Mouse (Mus musculus) midbrain, embryonic 14.5 days (tissue): ENCODE results near the gene Acoxl. TPM values are rescaled to one million over a fixed set of nuclear protein-coding genes. Genes with fewer than 3 reads are reported as not detected.
A peak's percentile ranks its signal among the peaks of the same experiment; 100 is the strongest.

ENCODE experiments used
- ATAC-seq: fragments of 200-750 bp; cut with Nextera tagmentation; 2 replicates; pipeline ENCODE4 v1.8.0; 2017; ENCODE audit warnings: moderate number of reproducible peaks, moderate library complexity; ENCODE audit not compliant: low FRiP score, low TSS enrichment
- DNase-seq: peaks from one replicate; pipeline ENCODE4 v3.0.0-alpha.2; 2015
- H3K27ac ChIP-seq: fragments of 300-500 bp; sonication (generic); replicated peaks from 2 replicates; pipeline ENCODE4 v1.5.1; 2014; ENCODE audit warnings: mild to moderate bottlenecking, low read depth, low read length, moderate library complexity
- H3K27me3 ChIP-seq: fragments of 300-500 bp; sonication (generic); 2 replicates; pipeline ENCODE4 v1.6.1; 2014; ENCODE audit warnings: low read length, control low read depth, mixed read lengths; ENCODE audit not compliant: control insufficient read depth, insufficient read depth
- H3K36me3 ChIP-seq: fragments of 300-500 bp; sonication (generic); 2 replicates; pipeline ENCODE4 v1.6.1; 2014; ENCODE audit warnings: low read length, control low read depth; ENCODE audit not compliant: control insufficient read depth, insufficient read depth
- H3K4me1 ChIP-seq: fragments of 300-500 bp; sonication (generic); 2 replicates; pipeline ENCODE4 v1.6.1; 2014; ENCODE audit warnings: mild to moderate bottlenecking, antibody characterized with exemption, low read length, control low read depth; ENCODE audit not compliant: control insufficient read depth, insufficient read depth
- H3K4me2 ChIP-seq: fragments of 300-500 bp; sonication (generic); 2 replicates; pipeline ENCODE4 v1.6.1; 2014; ENCODE audit warnings: mild to moderate bottlenecking, low read length, moderate library complexity
- H3K4me3 ChIP-seq: fragments of 300-500 bp; sonication (generic); replicated peaks from 2 replicates; pipeline ENCODE4 v1.5.1; 2014; ENCODE audit warnings: low read depth, low read length
- H3K9ac ChIP-seq: fragments of 300-500 bp; sonication (generic); replicated peaks from 2 replicates; pipeline ENCODE4 v1.6.1; 2014; ENCODE audit warnings: mild to moderate bottlenecking, low read length, moderate library complexity
- H3K9me3 ChIP-seq: fragments of 300-500 bp; sonication (generic); 2 replicates; pipeline ENCODE4 v1.6.1; 2016; ENCODE audit warnings: low read length, control low read depth, mixed read lengths; ENCODE audit not compliant: control insufficient read depth
- WGBS: fragments of 180-500 bp; shearing (Covaris S2); extraction: QIAGEN DNeasy Blood & Tissue Kit; methylation state at CpG from one replicate; pipeline ENCODE4 v1.1.7; 2014; 5-methylcytosine and 5-hydroxymethylcytosine counted together
- polyA plus RNA-seq: library from polyadenylated mRNA; unstranded; fragments of >200 nt; fragmentation: Nextera tagmentation; extraction: Ambion mirVana; gene quantifications from 2 replicates; pipeline ENCODE4 v1.2.1, GENCODE M21; 2014

The Acoxl gene
- polyA plus RNA-seq, 1 experiment from 2014 or later, result 0.24 TPM

- no peaks in the 10 kb centered on the region for H3K9me3 ChIP-seq
- 0 out of 2 replicates have a peak, but pooled peaks cover 8% of the 10 kb centered on the region for H3K36me3 ChIP-seq
- no peak overlapping the region for H3K4me3 ChIP-seq
- peak; percentile 58 for DNase-seq
- peak overlapping the region; percentile 62; the same call in 1 of the 2 replicates for H3K27ac ChIP-seq
- H3K9ac ChIP-seq, result no peak overlapping the region; the same call in 1 of the 2 replicates
- WGBS, result 58% methylated on average over 8 of the region's 8 CpGs
- peaks cover 21% of the 10 kb centered on the region for H3K4me1 ChIP-seq
- no peaks in the 10 kb centered on the region for H3K27me3 ChIP-seq
- no peak overlapping the region for H3K4me2 ChIP-seq
- no peak for ATAC-seq
Observed at GRCm38 (mm10) chr2:128138924-128139323, 300.2 kb downstream of the Acoxl start.

GRCm38 (mm10) chr2:128139781-128140180 lies 301.1 kb downstream of the Acoxl start:
- no peak for ATAC-seq
- whole genome bisulfite sequencing, result 29% methylated on average over 15 of the region's 15 CpGs
- H3K4me1 ChIP-seq, result peaks cover 20% of the 10 kb centered on the region

GRCm38 (mm10) chr2:128140183-128140582 lies 301.5 kb downstream of the Acoxl start:
- no peaks in the 10 kb centered on the region for H3K27me3 ChIP-seq
- H3K4me1 ChIP-seq, result peaks cover 18% of the 10 kb centered on the region
- peak overlapping the region; percentile 29 for H3K4me2 ChIP-seq
- H3K9me3 ChIP-seq, result no peaks in the 10 kb centered on the region
- H3K36me3 ChIP-seq, result no peaks in the 10 kb centered on the region
- no peak overlapping the region for H3K4me3 ChIP-seq
- ATAC-seq (no peak), DNase-seq (no peak)
- H3K27ac ChIP-seq, result peak overlapping the region; percentile 62
- WGBS, result 83% methylated on average over 3 of the region's 3 CpGs
- no peak overlapping the region; the same call in 1 of the 2 replicates for H3K9ac ChIP-seq

More at GRCm38 (mm10) chr2:128139781-128140180, 301.1 kb downstream of the Acoxl start:
- H3K27me3 ChIP-seq, result no peaks in the 10 kb centered on the region
- peak; percentile 71 for DNase-seq
- peak overlapping the region; percentile 62 for H3K27ac ChIP-seq
- H3K4me2 ChIP-seq, result peak overlapping the region; percentile 29
- H3K36me3 ChIP-seq, result 0 out of 2 replicates have a peak, but pooled peaks cover 4% of the 10 kb centered on the region
- no peaks in the 10 kb centered on the region for H3K9me3 ChIP-seq
- H3K4me3 ChIP-seq, result no peak overlapping the region
- no peak overlapping the region; the same call in 1 of the 2 replicates for H3K9ac ChIP-seq

- ATAC-seq (no peak), DNase-seq (no peak)
- no peak overlapping the region for H3K27ac ChIP-seq
- H3K4me2 ChIP-seq, result no peak overlapping the region
- H3K4me1 ChIP-seq, result peaks cover 16% of the 10 kb centered on the region
- no peaks in the 10 kb centered on the region for H3K9me3 ChIP-seq
- H3K4me3 ChIP-seq, result no peak overlapping the region
- no peaks in the 10 kb centered on the region for H3K36me3 ChIP-seq
- H3K27me3 ChIP-seq, result no peaks in the 10 kb centered on the region
- H3K9ac ChIP-seq, result no peak overlapping the region
Observed at GRCm38 (mm10) chr2:128143992-128144391, 305.3 kb downstream of the Acoxl start.

GRCm38 (mm10) chr2:128145433-128145832 lies 306.8 kb downstream of the Acoxl start:
- Histone ChIP-seq H3K4me1 (peaks cover 1% of the 10 kb centered on the region; the same call in 1 of the 2 replicates), H3K4me3 (no peak overlapping the region), H3K9me3 (no peaks in the 10 kb centered on the region), H3K9ac (no peak overlapping the region), H3K27ac (no peak overlapping the region), H3K27me3 (no peaks in the 10 kb centered on the region), H3K36me3 (no peaks in the 10 kb centered on the region), H3K4me2 (no peak overlapping the region)
- ATAC-seq (no peak), DNase-seq (no peak)
- WGBS, result 90% methylated on average over 3 of the region's 3 CpGs

GRCm38 (mm10) chr2:128149596-128149995 lies 310.9 kb downstream of the Acoxl start:
- DNase-seq, result no peak
- Histone ChIP-seq H3K27ac (no peak overlapping the region), H3K4me1 (0 out of 2 replicates have a peak, but pooled peaks cover 4% of the 10 kb centered on the region), H3K36me3 (no peaks in the 10 kb centered on the region), H3K4me2 (no peak overlapping the region), H3K27me3 (no peaks in the 10 kb centered on the region), H3K9me3 (no peaks in the 10 kb centered on the region), H3K4me3 (no peak overlapping the region), H3K9ac (no peak overlapping the region)
- 95% methylated on average over 5 of the region's 5 CpGs for WGBS
- ATAC-seq, result no peak

- Histone ChIP-seq H3K9ac (no peak overlapping the region), H3K4me1 (peaks cover 8% of the 10 kb centered on the region; the same call in 1 of the 2 replicates), H3K36me3 (no peaks in the 10 kb centered on the region), H3K9me3 (no peaks in the 10 kb centered on the region), H3K27ac (0 out of 2 replicates have a peak overlapping the region, but pooled peaks have one; percentile 28), H3K27me3 (no peaks in the 10 kb centered on the region), H3K4me2 (no peak overlapping the region), H3K4me3 (no peak overlapping the region)
- DNase-seq (no peak), ATAC-seq (no peak)
- 80% methylated on average over 9 of the region's 9 CpGs for WGBS
Observed at GRCm38 (mm10) chr2:128152211-128152610, 313.5 kb downstream of the Acoxl start.

- H3K36me3 ChIP-seq, result no peaks in the 10 kb centered on the region; the same call in 1 of the 2 replicates
- H3K4me3 ChIP-seq, result no peak overlapping the region
- WGBS, result 90% methylated on average over 16 of the region's 16 CpGs
- peaks cover 8% of the 10 kb centered on the region; the same call in 1 of the 2 replicates for H3K4me1 ChIP-seq
- no peak overlapping the region for H3K4me2 ChIP-seq
- no peak overlapping the region for H3K9ac ChIP-seq
- H3K9me3 ChIP-seq, result no peaks in the 10 kb centered on the region
- H3K27me3 ChIP-seq, result no peaks in the 10 kb centered on the region
- 0 out of 2 replicates have a peak overlapping the region, but pooled peaks have one; percentile 28 for H3K27ac ChIP-seq
- no peak for ATAC-seq
- no peak for DNase-seq
Observed at GRCm38 (mm10) chr2:128152845-128153550, 314.3 kb downstream of the Acoxl start.

GRCm38 (mm10) chr2:128153551-128153910 lies 314.9 kb downstream of the Acoxl start:
- DNase-seq (peak; percentile 40), ATAC-seq (no peak)
- no peaks in the 10 kb centered on the region for H3K27me3 ChIP-seq
- no peaks in the 10 kb centered on the region for H3K9me3 ChIP-seq
- H3K4me2 ChIP-seq, result no peak overlapping the region
- WGBS, result 44% methylated on average over 11 of the region's 11 CpGs
- no peak overlapping the region for H3K27ac ChIP-seq
- no peak overlapping the region for H3K9ac ChIP-seq
- H3K36me3 ChIP-seq, result peaks cover 3% of the 10 kb centered on the region; the same call in 1 of the 2 replicates
- H3K4me1 ChIP-seq, result peaks cover 8% of the 10 kb centered on the region; the same call in 1 of the 2 replicates
- no peak overlapping the region for H3K4me3 ChIP-seq
